Mouse (Mus musculus) hindbrain, postnatal 0 days (tissue): ENCODE results near the gene Myh1. TPM values are rescaled to one million over a fixed set of nuclear protein-coding genes. Genes with fewer than 3 reads are reported as not detected.

Source experiments
- ATAC-seq: fragments of 200-750 bp; cut with Nextera tagmentation; 2 replicates; pipeline ENCODE4 v1.8.0; 2017; ENCODE audit warnings: mild to moderate bottlenecking, moderate TSS enrichment, moderate library complexity
- DNase-seq: peaks from one replicate; pipeline ENCODE4 v3.0.0-alpha.2; 2015; ENCODE audit warnings: low spot score
- H3K27ac ChIP-seq: fragments of 300-500 bp; sonication (generic); 2 replicates; pipeline ENCODE4 v1.5.1; 2014; ENCODE audit warnings: mild to moderate bottlenecking
- H3K27me3 ChIP-seq: fragments of 300-500 bp; sonication (generic); 2 replicates; pipeline ENCODE4 v1.6.1; 2014; ENCODE audit warnings: low read length, mixed read lengths; ENCODE audit not compliant: insufficient read depth
- H3K36me3 ChIP-seq: fragments of 300-500 bp; sonication (generic); 2 replicates; pipeline ENCODE4 v1.6.1; 2014; ENCODE audit warnings: low read length, mixed read lengths; ENCODE audit not compliant: insufficient read depth
- H3K4me1 ChIP-seq: fragments of 300-500 bp; sonication (generic); 2 replicates; pipeline ENCODE4 v1.6.1; 2014; ENCODE audit warnings: antibody characterized with exemption, low read length, mixed read lengths; ENCODE audit not compliant: insufficient read depth
- H3K4me2 ChIP-seq: fragments of 300-500 bp; sonication (generic); 2 replicates; pipeline ENCODE4 v1.6.1; 2014; ENCODE audit warnings: low read depth, mild to moderate bottlenecking, low read length, moderate library complexity, mixed read lengths
- H3K4me3 ChIP-seq: fragments of 300-500 bp; sonication (generic); 2 replicates; pipeline ENCODE4 v1.5.1; 2014; ENCODE audit warnings: low read length
- H3K9ac ChIP-seq: fragments of 300-500 bp; sonication (generic); replicated peaks from 2 replicates; pipeline ENCODE4 v1.6.1; 2014; ENCODE audit warnings: mild to moderate bottlenecking, low read length, moderate library complexity, mixed read lengths
- H3K9me3 ChIP-seq: fragments of 300-500 bp; sonication (generic); 2 replicates; pipeline ENCODE4 v1.6.1; 2016; ENCODE audit warnings: low read length, mixed read lengths
- CTCF ChIP-seq: IDR thresholded peaks from 2 replicates; pipeline ENCODE4 v1.5.1; 2016; ENCODE audit warnings: antibody characterized with exemption, control low read depth, low read depth
- WGBS: fragments of 180-500 bp; shearing (Covaris S2); extraction: QIAGEN DNeasy Blood & Tissue Kit; methylation state at CpG from one replicate; pipeline ENCODE4 v1.1.7; 2014; 5-methylcytosine and 5-hydroxymethylcytosine counted together
- polyA plus RNA-seq: library from polyadenylated mRNA; unstranded; fragments of >200 nt; fragmentation: Nextera tagmentation; extraction: Ambion mirVana; gene quantifications from 2 replicates; pipeline ENCODE4 v1.2.1, GENCODE M21; 2015
- total RNA-seq: library from RNA; depleted of rRNA; stranded (reverse); fragments of >200 nt; gene quantifications from 2 replicates; pipeline ENCODE4 v1.2.3, GENCODE M21; 2014; rRNA removed

Myh1 gene
- total RNA-seq = 0.32 and 0.52 TPM in 2 replicates
- polyA plus RNA-seq = 0.16 and 0.23 TPM in 2 replicates

- Histone ChIP-seq H3K4me3 (no peak within 1 kb of the TSS), H3K27me3 (no peaks in the 10 kb centered on the region), H3K27ac (no peak within 1 kb of the TSS), H3K9me3 (no peaks in the 10 kb centered on the region), H3K9ac (no peak within 1 kb of the TSS), H3K36me3 (no peaks in the 10 kb centered on the region), H3K4me1 (no peaks in the 10 kb centered on the region), H3K4me2 (no peak within 1 kb of the TSS)
- DNase-seq (no peak), ATAC-seq (no peak)
- WGBS = 71% methylated on average over 4 of the region's 4 CpGs
- TF ChIP-seq CTCF = no peak
Observed at GRCm38 (mm10) chr11:67199752-67200151, at the start of gene Myh1. TSS of gene Myh1 (plus strand) at chr11:67200052.

- TF ChIP-seq CTCF = no peak
- DNase-seq = no peak
- ATAC-seq = no peak
- WGBS = 88% methylated on average over 2 of the region's 2 CpGs
- H3K9ac ChIP-seq = no peak overlapping the region
- H3K36me3 ChIP-seq = no peaks in the 10 kb centered on the region
- H3K27ac ChIP-seq = no peak overlapping the region
- no peak overlapping the region for H3K4me3 ChIP-seq
- H3K4me2 ChIP-seq = no peak overlapping the region
- no peaks in the 10 kb centered on the region for H3K27me3 ChIP-seq
- 0 out of 2 replicates have a peak, but pooled peaks cover 4% of the 10 kb centered on the region for H3K4me1 ChIP-seq
- H3K9me3 ChIP-seq = no peaks in the 10 kb centered on the region
Observed at GRCm38 (mm10) chr11:67150237-67150636, 49.6 kb upstream of the Myh1 start.

GRCm38 (mm10) chr11:67151159-67151558 lies 48.7 kb upstream of the Myh1 start:
- no peak for DNase-seq

DNA sequence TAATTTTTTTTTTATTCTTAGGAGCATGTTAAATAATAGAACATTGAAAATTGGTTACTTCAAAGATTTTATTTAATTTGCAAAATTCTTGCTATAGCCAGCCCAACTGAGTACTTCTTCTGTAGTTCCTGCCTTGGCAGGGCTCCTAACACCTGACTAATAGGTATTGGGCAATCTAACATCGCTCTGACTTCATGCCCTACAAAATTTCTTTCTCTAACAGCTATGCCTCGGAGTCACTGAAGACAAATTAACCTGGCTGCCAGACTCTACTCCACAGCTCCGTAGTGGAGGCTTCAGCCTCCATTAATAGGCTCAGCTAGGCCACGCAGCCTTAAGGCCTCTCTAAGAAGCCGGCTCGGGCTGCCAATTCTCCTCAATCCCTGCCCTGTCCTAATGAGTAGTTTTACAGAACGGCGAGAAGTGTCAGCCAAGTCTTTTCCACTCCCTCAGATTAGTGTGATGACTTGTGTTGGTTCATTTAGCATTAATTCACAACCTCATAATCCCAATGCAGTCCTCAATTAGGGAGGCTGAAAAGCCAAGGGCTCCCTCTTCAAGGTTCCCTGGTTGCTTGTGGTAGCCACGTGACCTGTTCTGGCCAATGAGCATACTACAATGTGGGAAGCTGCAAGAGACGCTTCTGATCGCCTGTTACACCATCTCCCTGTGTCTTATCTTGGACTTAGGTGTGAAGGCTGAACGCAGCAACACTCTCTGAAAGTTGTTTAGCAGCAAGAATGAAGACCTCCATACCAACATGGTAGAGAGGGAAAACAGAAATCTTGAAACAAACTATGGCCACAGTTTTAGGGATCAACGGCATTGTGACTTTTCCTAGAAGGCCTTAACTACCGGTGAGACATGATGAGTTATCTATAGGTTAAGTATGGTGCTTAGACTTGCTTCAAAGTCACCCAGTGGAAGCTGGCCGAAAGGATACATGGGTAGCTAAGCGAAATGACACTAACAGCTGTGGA lies 47.9 kb upstream of the Myh1 start:
- no peak for DNase-seq
- 83% methylated on average over 16 of the region's 16 CpGs for WGBS
- no peak for TF ChIP-seq CTCF

More at GRCm38 (mm10) chr11:67151159-67151558, 48.7 kb upstream of the Myh1 start:
- H3K27ac ChIP-seq = no peak overlapping the region
- 80% methylated on average over 3 of the region's 3 CpGs for WGBS
- H3K4me3 ChIP-seq = no peak overlapping the region
- H3K9ac ChIP-seq = no peak overlapping the region
- no peak overlapping the region for H3K4me2 ChIP-seq
- 0 out of 2 replicates have a peak, but pooled peaks cover 4% of the 10 kb centered on the region for H3K4me1 ChIP-seq
- no peak for TF ChIP-seq CTCF
- ATAC-seq = no peak
- no peaks in the 10 kb centered on the region for H3K9me3 ChIP-seq
- no peaks in the 10 kb centered on the region for H3K27me3 ChIP-seq
- no peaks in the 10 kb centered on the region for H3K36me3 ChIP-seq

GRCm38 (mm10) chr11:67153123-67153522 lies 46.7 kb upstream of the Myh1 start:
- Histone ChIP-seq H3K36me3 (no peaks in the 10 kb centered on the region), H3K27me3 (no peaks in the 10 kb centered on the region), H3K9ac (no peak overlapping the region), H3K27ac (no peak overlapping the region), H3K4me3 (no peak overlapping the region), H3K4me2 (no peak overlapping the region), H3K4me1 (0 out of 2 replicates have a peak, but pooled peaks cover 4% of the 10 kb centered on the region), H3K9me3 (no peaks in the 10 kb centered on the region)
- DNase-seq (peak; percentile 51), ATAC-seq (peak; percentile 74)
- TF ChIP-seq CTCF = no peak
- 9% methylated on average over 1 of the region's 1 CpGs for WGBS

More for the DNA sequence above, 47.9 kb upstream of the Myh1 start:
- H3K9me3 ChIP-seq = no peaks in the 10 kb centered on the region
- no peak overlapping the region for H3K9ac ChIP-seq
- H3K4me2 ChIP-seq = no peak overlapping the region
- ATAC-seq = no peak
- H3K4me1 ChIP-seq = 0 out of 2 replicates have a peak, but pooled peaks cover 4% of the 10 kb centered on the region
- H3K27ac ChIP-seq = no peak overlapping the region
- H3K4me3 ChIP-seq = no peak overlapping the region
- H3K27me3 ChIP-seq = no peaks in the 10 kb centered on the region
- no peaks in the 10 kb centered on the region for H3K36me3 ChIP-seq

DNA sequence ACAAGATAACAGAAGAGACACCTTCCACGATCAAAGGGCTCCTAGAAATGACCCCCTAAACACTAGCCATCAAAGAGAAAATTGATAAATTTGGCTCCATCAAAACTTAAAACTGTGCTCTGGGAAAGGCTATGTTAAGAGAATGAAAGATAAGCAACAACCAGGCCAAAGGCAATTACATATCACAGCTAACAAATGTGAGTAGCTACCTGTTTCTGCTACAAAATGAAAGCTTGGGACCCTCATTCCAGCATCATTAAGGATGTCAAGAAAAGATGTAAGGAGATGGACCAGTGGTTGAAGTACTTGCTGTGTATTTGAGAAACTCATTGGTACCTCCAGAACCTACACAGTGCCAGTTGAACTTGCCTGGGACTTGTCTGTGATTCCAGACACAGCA lies 46.0 kb upstream of the Myh1 start:
- H3K27me3 ChIP-seq = no peaks in the 10 kb centered on the region
- DNase-seq (no peak), ATAC-seq (no peak)
- H3K27ac ChIP-seq = no peak overlapping the region
- 80% methylated on average over 1 of the region's 1 CpGs for WGBS
- 0 out of 2 replicates have a peak, but pooled peaks cover 4% of the 10 kb centered on the region for H3K4me1 ChIP-seq
- no peak overlapping the region for H3K4me2 ChIP-seq
- no peak overlapping the region for H3K4me3 ChIP-seq
- no peak for TF ChIP-seq CTCF
- no peak overlapping the region for H3K9ac ChIP-seq
- H3K36me3 ChIP-seq = no peaks in the 10 kb centered on the region
- no peaks in the 10 kb centered on the region for H3K9me3 ChIP-seq
